Comparison of ENCODE assay signal across 8 mouse cellular contexts in genomic region chr14:61689281-61689680, GRCm38 (mm10).
DNase-seq lines count a peak whose midpoint lies in the region; ATAC-seq and TF ChIP-seq lines count a peak whose summit lies in the region.

No protein-coding gene starts in this region.

- under 1% methylated on average over 21 of the region's 21 CpGs for WGBS in hindbrain, embryonic 11.5 days
- WGBS in lung, postnatal 0 days: 5% methylated on average over 21 of the region's 21 CpGs
- 2% methylated on average over 21 of the region's 21 CpGs for WGBS in stomach, embryonic 16.5 days

- H3K27me3 ChIP-seq in hindbrain, embryonic 11.5 days (ENCODE audit: control insufficient read depth, insufficient read depth, low read length): peaks cover 60% of the 10 kb centered on the region
- peaks cover 18% of the 10 kb centered on the region for H3K27me3 ChIP-seq in lung, postnatal 0 days (replicated peaks; ENCODE audit: insufficient read depth, low read length)
- peaks cover 37% of the 10 kb centered on the region for H3K27me3 ChIP-seq in stomach, embryonic 16.5 days (ENCODE audit: control insufficient read depth, insufficient read depth, low read length)

- H3K4me2 ChIP-seq in hindbrain, embryonic 11.5 days (replicated peaks; ENCODE audit: low read depth, low read length): peak overlapping the region; percentile 13; the same call in 1 of the 2 replicates
- H3K4me2 ChIP-seq in lung, postnatal 0 days (replicated peaks; ENCODE audit: low read depth, low read length): peak overlapping the region; percentile 22
- peak overlapping the region; percentile 27 for H3K4me2 ChIP-seq in stomach, embryonic 16.5 days (ENCODE audit: low read depth, low read length)

- H3K4me1 ChIP-seq in hindbrain, embryonic 11.5 days (replicated peaks; ENCODE audit: control insufficient read depth, insufficient read depth, low read length): peaks cover 3% of the 10 kb centered on the region
- H3K4me1 ChIP-seq in lung, postnatal 0 days (ENCODE audit: insufficient read depth, low read depth, low read length): peaks cover 18% of the 10 kb centered on the region; the same call in 1 of the 2 replicates
- H3K4me1 ChIP-seq in stomach, embryonic 16.5 days (ENCODE audit: control insufficient read depth, insufficient read depth, low read length): peaks cover 16% of the 10 kb centered on the region; the same call in 1 of the 2 replicates

- intact Hi-C loops in gastrocnemius, postnatal 14 days (cut with DNase I; ENCODE audit: low total_unique reads): no loop called here

- no peak overlapping the region for H3K9ac ChIP-seq in hindbrain, embryonic 11.5 days (ENCODE audit: low read depth, low read length)
- no peak overlapping the region for H3K9ac ChIP-seq in lung, postnatal 0 days (replicated peaks; ENCODE audit: low read depth)
- no peak overlapping the region for H3K9ac ChIP-seq in stomach, embryonic 16.5 days (ENCODE audit: low read length)

- no peak for TF ChIP-seq CTCF in lung, postnatal 0 days (IDR thresholded peaks at IDR 0.05)

- H3K27ac ChIP-seq in hindbrain, embryonic 11.5 days (ENCODE audit: low read depth, low read length): no peak overlapping the region
- no peak overlapping the region for H3K27ac ChIP-seq in lung, postnatal 0 days (ENCODE audit: low read length)
- H3K27ac ChIP-seq in stomach, embryonic 16.5 days (ENCODE audit: low read length): no peak overlapping the region

- 0 out of 2 replicates have a peak overlapping the region, but pooled peaks have one; percentile 12 for H3K4me3 ChIP-seq in hindbrain, embryonic 11.5 days (ENCODE audit: low read depth, low read length)
- H3K4me3 ChIP-seq in lung, postnatal 0 days (ENCODE audit: low read depth, low read length): peak overlapping the region; percentile 12; the same call in 1 of the 2 replicates
- H3K4me3 ChIP-seq in stomach, embryonic 16.5 days (replicated peaks; ENCODE audit: low read length): peak overlapping the region; percentile 20

- H3K9me3 ChIP-seq in hindbrain, embryonic 11.5 days (ENCODE audit: control insufficient read depth, low read length): no peaks in the 10 kb centered on the region
- H3K9me3 ChIP-seq in lung, postnatal 0 days (ENCODE audit: low read length): no peaks in the 10 kb centered on the region
- H3K9me3 ChIP-seq in stomach, embryonic 16.5 days (replicated peaks; ENCODE audit: control insufficient read depth, low read length): no peaks in the 10 kb centered on the region

- DNase-seq in gastrocnemius, postnatal 14 days: peak; percentile 11
- DNase-seq in gastrocnemius, adult 18-20 months (ENCODE audit: low spot score): no peak
- DNase-seq in R1 (ENCODE audit: low read depth, low spot score): peak; percentile 49
- DNase-seq in hindbrain, embryonic 11.5 days (ENCODE audit: low spot score): peak; percentile 69
- DNase-seq in lung, postnatal 0 days (ENCODE audit: low spot score): no peak
- DNase-seq in cerebellum, adult 11-12 months: no peak
- no peak for DNase-seq in spleen, postnatal 4 days (ENCODE audit: low spot score in 2 of 2)

- ATAC-seq in hindbrain, embryonic 11.5 days (ENCODE audit: low FRiP score): no peak; the same call in 1 of the 2 replicates
- no peak for ATAC-seq in lung, postnatal 0 days
- ATAC-seq in stomach, embryonic 16.5 days (ENCODE audit: insufficient read depth, low FRiP score): no peak

- H3K36me3 ChIP-seq in hindbrain, embryonic 11.5 days (ENCODE audit: control insufficient read depth, insufficient read depth, low read length): no peaks in the 10 kb centered on the region
- no peaks in the 10 kb centered on the region for H3K36me3 ChIP-seq in lung, postnatal 0 days (ENCODE audit: insufficient read depth, low read length)
- H3K36me3 ChIP-seq in stomach, embryonic 16.5 days (ENCODE audit: control insufficient read depth, insufficient read depth, low read length): no peaks in the 10 kb centered on the region

- no peak for TF ChIP-seq EP300 in lung, postnatal 0 days (IDR thresholded peaks at IDR 0.05)

Comparison
In these comparisons a context has a peak if more than half of its experiments do, and no peak if none do; other contexts are left out.
1. DNase-seq: peak in gastrocnemius, postnatal 14 days (single experiment), R1 (single experiment) and hindbrain, embryonic 11.5 days (single experiment); none in gastrocnemius, adult 18-20 months (single experiment), lung, postnatal 0 days (single experiment), cerebellum, adult 11-12 months (single experiment) and spleen, postnatal 4 days (0 of 2).
2. Peak in every context shown above with its lines, with median percentiles within 50 percentile points of each other: H3K4me2 ChIP-seq and H3K4me3 ChIP-seq.